Mouse (Mus musculus) lung, adult 2 months (tissue): ENCODE measurements around the gene Actrt2.

Experiments used
- CTCF ChIP-seq: fragments of 200-500 bp; IDR thresholded peaks from 2 replicates; pipeline ENCODE4 v1.5.1; 2011; ENCODE audit warnings: mild to moderate bottlenecking, low read length, control low read depth; ENCODE audit not compliant: insufficient read depth
- POLR2A ChIP-seq: fragments of 200-500 bp; IDR thresholded peaks from 2 replicates; pipeline ENCODE4 v1.6.1; 2011; ENCODE audit warnings: low read depth, mild to moderate bottlenecking, control low read depth, low read length, borderline replicate concordance; ENCODE audit errors: extremely low read depth

GRCm38 (mm10) chr4:154662681-154663215, 4.9 kb downstream of the Actrt2 start:
- TF ChIP-seq POLR2A (no peak), CTCF (no peak)
